Mouse (Mus musculus): ENCODE measurements at regions not wholly inside any gene's neighbourhood (a gene's known extent, or its start where the extent isn't known, plus 50 kb on each side); places are given as distances from the start of the nearest gene placed in this dataset.

DNA sequence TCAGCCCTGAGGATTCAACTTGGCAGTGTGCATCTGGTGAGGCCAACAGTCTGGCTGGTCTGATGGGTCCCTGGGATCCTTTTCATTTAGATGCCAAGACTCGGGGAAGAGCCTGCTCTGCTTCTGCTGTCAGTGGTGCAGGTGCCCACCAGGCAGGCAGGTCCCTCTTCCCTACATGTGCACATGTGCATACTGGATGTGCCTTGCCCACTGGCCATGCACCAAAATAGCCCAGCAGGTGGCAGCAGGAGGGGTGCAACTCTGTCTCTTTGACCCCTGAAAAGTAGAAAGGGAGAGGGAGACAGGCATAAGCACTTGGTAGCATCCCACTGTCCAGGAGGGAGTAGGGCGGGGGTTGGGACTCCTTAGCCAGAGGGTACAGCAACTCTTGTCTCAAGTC, 116.2 kb upstream of the Bank1 start:
- DNase-seq, result peak; percentile 18

GRCm38 (mm10) chr3:136439907-136440645, 114.2 kb upstream of the Bank1 start:
- no peak for DNase-seq

DNA sequence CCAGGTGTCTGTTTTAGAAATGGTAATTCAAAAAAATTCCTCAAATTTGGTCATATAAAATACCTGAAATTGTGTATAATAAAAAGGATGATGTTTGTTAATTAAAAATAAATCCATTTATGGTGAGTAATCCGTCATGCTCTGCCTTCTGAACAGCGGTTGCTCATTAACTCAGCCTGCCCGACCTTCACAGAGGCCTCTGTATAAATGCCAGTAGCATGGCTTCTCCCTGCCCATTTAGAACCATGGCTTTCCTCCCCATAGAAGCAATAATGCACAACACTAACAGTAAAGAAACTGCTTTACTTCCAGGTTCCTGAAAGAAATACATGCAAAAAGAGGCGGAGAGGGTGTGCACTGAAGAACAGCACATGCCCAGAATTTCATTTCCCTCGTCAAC, 113.5 kb upstream of the Bank1 start:
- DNase-seq, result no peak

DNA sequence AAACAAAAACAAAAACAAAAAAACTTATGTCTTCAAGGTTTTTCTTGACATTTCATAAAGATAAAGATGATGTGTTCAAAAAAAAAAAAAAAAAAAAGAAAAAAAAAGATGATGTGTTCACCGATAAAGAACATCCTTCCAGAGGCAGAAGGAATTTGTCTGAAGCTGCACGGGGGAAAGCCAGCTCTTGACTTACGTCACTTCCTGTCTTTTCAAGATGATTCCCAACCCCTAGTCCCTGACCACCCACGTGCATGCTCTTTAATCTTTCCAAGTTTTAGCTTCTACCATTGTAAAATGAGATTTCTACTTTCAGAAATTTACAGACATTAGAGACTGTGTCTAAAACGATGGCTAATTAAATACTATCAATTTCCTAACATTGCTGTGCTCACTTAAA, 108.5 kb upstream of the Bank1 start:
- DNase-seq, result no peak

DNA sequence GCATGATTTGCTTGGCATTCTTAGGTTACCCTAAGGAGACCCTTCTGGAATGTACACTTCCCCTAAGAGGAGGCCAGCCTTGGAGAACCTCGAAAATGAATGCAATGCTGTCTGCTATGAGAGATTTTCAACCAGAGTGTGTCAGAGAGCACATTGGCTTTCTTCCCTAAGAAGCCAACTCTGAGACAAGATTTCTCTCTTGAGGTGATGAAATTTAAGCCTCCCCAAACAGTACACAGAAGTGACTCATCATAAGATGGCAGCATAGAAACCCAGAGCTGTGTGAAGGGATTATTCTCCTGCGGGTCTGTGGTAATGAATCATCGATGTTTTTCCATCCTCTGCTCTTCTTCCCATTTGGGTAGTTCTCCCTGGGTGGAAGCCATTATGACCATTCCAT, 106.2 kb upstream of the Bank1 start:
- no peak for DNase-seq

GRCm38 (mm10) chr3:136427427-136427826, 101.6 kb upstream of the Bank1 start:
- DNase-seq, result no peak

- DNase-seq, result peak; percentile 13
Measured at GRCm38 (mm10) chr3:136426539-136427194, 100.8 kb upstream of the Bank1 start.

DNA sequence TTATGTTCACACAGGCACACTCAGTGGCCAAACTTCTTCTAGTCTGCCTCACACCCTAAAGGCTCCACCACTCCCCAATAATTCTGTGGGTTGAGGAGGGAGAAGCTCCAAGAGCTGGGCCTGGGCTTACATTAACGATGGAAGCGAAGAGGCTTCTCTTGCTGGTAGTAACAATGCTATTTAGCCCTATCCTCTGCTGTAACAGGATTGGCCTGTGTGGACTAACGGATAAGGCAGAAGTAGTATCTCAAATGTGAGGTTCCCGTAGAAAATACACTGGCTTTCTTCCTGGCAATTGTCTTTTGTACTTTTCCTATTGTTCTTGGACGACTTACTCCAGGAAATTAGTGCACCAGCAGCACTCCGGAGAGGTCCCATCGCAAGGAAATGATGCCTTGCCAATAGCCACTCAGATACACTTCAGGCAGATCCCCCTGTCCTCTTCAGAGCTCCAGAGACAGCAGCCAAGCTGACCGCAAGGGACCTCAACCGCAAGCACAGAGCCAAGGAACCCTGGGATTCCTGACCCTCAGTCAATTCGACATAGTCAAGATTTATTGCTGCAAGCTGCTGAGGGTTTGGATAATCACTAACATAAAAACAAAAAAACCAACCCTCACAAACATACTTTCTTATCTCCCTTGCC, 96.2 kb upstream of the Bank1 start:
- peak; percentile 49 for DNase-seq

GRCm38 (mm10) chr3:136405606-136406005, 79.7 kb upstream of the Bank1 start:
- no peak for DNase-seq

DNA sequence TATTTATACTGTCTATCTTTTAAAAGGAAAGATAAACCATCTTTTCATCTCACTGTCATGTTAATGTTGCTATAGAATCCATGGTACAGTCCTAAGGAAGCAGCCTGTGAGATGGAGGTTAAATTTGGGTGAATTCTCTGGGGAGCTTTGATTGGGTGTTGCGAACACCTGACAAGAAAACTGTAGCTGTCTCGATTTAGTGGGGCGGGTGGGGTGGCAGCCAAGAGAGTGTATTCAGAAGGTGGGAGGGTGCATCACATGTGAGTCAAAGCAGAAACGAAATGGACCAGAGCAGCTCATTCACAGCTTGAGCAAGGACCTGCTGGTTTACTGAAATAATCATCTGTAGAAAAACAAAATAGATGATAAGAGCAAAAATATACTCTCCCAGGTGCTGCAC, 57.4 kb upstream of the Bank1 start:
- no peak for DNase-seq

GRCm38 (mm10) chr3:136380644-136381043, 54.8 kb upstream of the Bank1 start:
- no peak for DNase-seq

GRCm38 (mm10) chr3:136379741-136380398, 54.0 kb upstream of the Bank1 start:
- DNase-seq, result no peak

DNA sequence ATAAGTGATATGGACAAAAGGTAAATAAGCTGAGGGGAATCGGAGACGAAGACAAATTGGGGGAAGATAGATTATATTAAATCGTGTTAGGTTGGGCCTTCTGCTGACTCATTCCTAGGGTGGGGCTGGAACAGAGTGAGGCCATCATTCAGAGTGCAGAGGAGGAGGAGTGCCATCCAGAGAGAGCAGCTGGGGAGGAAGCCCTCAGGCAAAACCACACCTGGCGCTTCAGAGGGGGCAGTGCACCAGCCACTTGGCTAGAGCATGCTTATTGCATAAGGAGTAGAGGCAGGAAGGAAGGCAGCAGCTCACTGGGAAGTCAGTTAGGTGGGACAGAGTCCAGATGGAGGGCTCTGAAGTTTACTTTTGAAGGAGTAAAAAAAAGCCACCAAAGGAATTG, 51.0 kb upstream of the Bank1 start:
- DNase-seq, result no peak
